Mouse (Mus musculus) ovary, postnatal 14 days (tissue): ENCODE results near the gene Uggt1.

Experiments used
- DNase-seq: peaks from one replicate; pipeline ENCODE4 v3.0.0; 2022; ENCODE audit warnings: low spot score

The Uggt1 gene

GRCm38 (mm10) chr1:36244058-36244827, at the start of gene Uggt1:
Gene Uggt1 (minus strand): TSS chr1:36244720.
- DNase-seq, result peak; percentile 91

DNA sequence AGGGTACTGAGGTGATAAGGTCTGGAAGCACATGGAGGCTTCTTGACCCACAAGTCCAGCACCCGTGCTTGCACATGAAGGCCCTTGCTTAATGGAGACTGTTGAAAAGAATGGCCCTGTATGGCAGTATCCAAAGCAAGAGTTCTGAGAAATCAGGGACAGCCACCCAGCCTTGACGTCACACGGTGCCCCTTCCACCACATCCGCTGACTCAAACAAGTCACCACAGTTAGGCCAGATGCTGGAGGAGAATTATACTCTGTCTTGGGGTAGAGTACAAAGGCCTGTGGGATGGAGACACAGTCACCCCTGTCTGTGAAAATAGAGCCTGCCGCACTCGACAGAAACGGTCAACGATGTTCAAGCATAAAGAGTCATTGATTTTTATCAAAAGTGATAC, 49.0 kb upstream of the Uggt1 start:
- DNase-seq, result no peak

GRCm38 (mm10) chr1:36281849-36282248, 37.3 kb upstream of the Uggt1 start:
- no peak for DNase-seq

GRCm38 (mm10) chr1:36280938-36281337, 36.4 kb upstream of the Uggt1 start:
- DNase-seq, result no peak

- peak; percentile 76 for DNase-seq
These were observed 34.7 kb upstream of the Uggt1 start for GRCm38 (mm10) chr1:36279202-36279601.

- peak; percentile 82 for DNase-seq
These were observed 32.9 kb upstream of the Uggt1 start for GRCm38 (mm10) chr1:36277267-36278060.

DNA sequence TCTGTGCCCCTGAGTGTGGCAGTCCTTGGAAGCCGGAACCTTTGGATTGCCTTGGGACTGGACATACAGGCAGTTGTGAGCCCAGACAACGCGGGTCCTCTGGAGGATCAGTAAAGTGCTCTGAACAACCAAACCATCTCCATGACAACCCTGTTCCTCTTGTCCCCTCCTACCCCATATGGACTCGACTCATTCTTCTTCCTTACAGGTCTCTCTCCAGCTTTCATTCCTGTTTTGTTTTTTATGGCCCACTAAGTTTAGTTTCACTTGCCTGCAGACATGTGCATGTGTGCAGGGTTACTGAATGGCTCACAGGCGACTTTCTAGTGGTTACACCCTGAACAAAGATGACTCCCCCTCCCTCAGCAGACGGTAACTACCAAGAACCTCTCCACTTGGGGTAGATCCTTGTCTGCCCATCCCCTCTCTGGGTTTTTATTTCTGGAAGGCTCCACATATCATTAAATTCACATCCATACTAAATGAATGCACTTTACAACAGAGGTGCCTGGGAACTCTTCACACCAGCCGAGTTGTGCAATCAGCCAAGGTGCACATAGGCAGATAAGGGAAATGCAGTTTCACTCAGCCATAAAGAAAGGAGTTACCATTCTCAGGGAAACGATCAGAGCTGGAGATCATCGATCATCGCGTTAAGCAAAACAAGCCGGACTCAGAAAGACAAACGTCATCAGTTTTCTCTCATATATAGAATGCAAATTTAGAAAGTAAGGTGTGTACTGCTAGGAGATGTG, 31.3 kb upstream of the Uggt1 start:
- DNase-seq, result no peak

DNA sequence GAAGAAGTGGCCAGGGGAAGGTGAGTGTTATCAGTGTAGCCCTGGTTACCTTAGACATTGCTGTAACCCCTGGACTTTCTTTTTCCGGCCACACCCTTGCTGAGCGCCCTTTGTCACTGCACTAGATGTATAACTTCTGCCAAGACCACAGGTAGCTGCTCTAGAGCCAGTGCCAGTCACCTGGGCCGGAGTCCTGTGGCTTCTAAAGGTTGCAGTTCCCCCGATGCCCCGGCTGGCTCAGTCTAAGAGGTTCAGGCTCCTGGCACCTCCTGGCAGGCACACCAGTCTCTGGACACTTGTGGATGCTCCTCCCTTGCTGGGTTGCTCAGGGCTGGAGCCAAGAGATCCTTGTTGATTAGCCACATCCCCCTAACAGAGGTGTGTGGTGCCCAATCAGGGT, 29.9 kb upstream of the Uggt1 start, which contains the start of gene Neurl3:
Gene Neurl3, minus strand, starts transcription at position 225 of the 400 bp plus-strand sequence.
- DNase-seq, result no peak

- no peak for DNase-seq
These were observed 28.8 kb upstream of the Uggt1 start for GRCm38 (mm10) chr1:36273288-36273687.

- no peak for DNase-seq
These were observed 28.0 kb upstream of the Uggt1 start for GRCm38 (mm10) chr1:36272546-36272945.

- DNase-seq, result no peak
These were observed 27.2 kb upstream of the Uggt1 start for GRCm38 (mm10) chr1:36271516-36272230.

DNA sequence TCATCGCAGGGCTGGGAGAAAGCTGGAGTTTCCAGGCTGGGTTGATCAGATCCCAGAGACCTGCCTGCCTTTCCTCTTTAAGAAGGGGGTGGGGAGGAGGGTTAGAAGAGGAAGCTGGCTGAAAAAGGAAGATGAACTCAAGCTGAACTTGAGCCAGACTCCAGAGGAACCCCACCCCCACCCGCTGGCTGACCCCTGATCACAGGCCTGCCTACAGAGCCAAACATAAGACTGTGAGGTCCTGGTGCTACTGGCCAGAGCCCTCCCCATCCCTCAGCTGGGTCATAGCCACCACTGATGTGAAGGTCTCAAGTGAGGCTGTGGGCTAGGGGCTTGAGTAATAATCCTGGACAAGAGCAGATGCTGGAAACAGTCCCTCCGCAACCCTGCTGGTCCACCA, 26.1 kb upstream of the Uggt1 start:
- DNase-seq, result no peak

- DNase-seq, result no peak
These were observed 24.7 kb upstream of the Uggt1 start for GRCm38 (mm10) chr1:36269121-36269795.

- no peak for DNase-seq
These were observed 23.1 kb upstream of the Uggt1 start for GRCm38 (mm10) chr1:36267595-36267994.

DNA sequence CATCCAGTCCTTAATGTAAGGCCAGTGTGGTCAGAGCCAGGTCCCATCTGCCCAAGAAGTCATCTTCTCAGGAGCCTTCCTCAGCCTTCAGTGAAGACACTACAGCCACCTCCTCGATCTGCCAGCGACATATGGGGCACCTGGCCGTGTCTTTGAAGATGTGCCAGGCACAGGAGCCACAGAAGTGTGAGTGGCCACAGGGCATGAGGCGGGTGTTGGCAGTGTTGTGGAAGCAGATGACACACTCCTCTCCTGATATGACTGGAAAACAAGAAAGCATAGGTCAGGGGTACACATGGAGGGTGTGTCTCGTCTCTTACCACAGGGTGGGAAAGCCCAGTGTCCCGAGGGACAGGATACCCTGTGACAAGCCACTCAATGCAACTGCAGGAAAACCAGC, 21.8 kb upstream of the Uggt1 start:
- no peak for DNase-seq

- DNase-seq, result no peak
These were observed 19.4 kb upstream of the Uggt1 start for GRCm38 (mm10) chr1:36263833-36264488.

DNA sequence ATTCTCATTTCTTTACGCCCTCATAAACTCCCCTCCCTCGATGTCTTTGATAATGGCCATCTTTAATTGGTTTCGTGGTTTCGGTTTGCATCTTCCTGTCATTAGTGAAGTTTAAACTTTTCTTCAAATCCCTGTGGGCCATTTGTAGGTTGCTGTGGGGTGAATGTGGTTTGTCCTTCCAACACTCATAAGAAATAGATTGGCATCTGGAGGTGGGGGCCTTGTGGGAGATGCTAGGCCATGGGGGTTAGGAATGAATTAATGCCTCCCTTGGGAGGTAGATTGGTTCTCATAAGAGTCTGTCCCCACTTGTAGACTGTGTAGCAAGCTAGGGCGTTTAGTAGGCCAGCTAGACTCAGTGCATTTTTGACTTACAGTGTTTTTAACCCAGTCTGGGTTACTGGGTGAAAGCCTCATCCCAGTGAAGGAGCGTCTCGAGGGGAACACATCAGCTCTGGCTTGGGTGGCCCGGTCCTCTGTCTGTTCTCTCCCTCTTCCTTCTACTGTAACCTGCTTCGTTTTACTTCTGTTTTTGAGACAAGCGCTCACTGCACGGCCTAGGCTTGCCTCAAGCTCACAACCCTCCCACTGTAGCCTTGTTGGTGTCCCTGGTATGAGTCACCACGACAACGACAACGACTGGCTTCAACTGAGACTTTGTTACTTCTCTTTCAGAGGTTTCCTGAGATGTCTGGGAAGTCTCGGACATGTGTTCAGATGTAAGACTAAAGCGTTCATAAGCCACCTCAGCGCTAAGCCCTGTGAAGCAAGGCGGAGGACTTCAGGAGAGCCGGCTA, 17.4 kb upstream of the Uggt1 start:
- DNase-seq, result no peak

- DNase-seq, result no peak
These were observed 15.9 kb upstream of the Uggt1 start for GRCm38 (mm10) chr1:36260418-36260817.

DNA sequence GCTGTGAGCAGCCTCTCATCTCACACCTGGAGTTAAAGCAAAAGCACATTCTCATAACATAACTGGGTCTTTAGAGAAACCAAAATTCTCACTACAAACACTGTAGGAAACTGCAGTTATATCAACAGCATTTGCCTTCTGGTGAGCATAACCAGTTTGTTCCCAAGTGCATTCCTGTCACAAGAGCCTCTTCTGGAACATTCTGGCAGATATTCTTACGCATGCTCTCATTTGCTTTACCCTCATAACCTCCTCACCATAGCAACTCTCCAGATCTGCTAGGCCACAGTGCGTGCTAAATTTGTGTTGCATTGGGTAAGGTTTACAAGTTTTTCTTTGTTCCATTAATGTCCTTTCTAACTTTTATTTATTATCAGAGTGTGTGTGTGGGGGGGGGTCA, 14.8 kb upstream of the Uggt1 start:
- DNase-seq, result no peak

DNA sequence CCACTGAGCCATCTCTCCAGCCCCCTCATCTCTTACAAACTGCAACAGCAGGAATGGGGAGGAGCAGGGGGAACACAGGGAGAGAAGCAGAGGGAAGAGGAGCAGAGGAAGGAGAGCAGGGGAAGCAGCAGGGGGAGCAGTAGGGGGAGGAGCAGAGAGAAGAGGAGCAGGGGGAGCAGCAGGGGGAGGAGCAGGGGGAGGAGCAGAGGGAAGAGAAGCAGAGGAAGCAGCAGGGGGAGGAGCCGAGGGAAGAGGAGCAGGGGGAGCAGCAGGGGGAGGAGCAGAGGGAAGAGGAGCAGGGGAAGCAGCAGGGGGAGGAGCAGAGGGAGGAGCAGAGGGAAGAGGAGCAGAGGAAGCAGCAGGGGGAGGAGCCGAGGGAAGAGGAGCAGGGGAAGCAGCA, 14.1 kb upstream of the Uggt1 start:
- no peak for DNase-seq
